Mouse (Mus musculus): ENCODE results near the gene Pth.

Pth gene

DNA sequence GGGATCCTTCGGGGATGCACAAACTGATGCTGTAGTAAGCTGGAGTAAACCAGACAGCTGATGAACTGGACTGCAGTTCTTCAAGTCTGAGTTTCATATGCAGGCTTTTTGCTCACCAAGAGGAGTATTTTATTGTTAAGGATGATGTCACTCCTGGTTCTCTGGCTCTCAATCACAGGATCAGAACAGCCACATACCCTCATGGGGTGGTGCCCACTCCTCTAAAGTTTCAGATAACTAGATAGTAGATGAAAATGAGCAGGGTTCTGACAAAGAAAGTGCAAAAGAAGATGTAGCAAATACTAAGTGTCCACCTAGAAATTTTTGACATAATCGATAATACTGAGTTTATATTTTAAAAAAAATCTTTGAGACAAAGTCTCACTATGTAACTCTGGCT, at the start of gene Pth:
TSS of gene Pth (minus strand) at position 101 of the 400 bp plus-strand sequence.
- DNase-seq (ENCODE audit: low read depth): no peak

DNA sequence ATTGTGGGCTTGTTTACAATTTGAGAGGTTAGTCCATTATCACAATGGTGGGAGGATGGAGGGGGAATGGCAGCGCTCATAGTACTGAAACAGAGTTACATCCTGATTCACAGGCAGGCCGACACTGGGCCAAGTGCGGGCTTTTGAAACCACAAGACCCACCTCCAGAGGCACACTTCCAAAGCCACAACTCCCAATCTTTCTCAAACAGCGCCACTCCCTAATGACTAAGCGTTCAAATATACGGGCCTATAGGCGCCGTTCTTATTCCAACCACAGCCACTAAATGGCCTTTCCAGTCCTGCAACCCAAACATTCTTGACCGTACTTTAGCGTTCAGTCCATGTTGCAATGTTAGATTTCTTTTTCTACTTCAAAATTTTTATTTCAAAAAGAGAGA, 47.9 kb upstream of the Pth start:
- no peak for DNase-seq (ENCODE audit: low read depth)

DNA sequence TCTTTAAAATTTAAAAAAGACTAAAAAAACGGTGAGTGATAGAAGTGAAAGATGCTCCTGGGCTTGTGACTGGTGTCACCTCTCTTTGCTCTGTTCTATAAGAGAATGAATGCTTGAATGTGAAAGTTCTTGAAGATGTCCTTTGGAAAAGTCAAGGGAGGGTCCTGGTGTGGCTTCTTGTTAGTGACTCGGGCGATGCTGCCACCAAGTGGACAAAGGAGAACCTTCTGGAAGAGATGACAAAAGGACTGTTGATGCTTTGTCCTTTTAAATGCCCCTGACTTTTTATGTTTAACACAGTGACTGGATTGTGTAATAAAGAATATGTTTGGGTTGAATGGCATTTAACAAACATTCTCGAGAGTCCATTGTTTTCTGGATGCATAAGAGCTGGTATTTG, 45.9 kb upstream of the Pth start:
- DNase-seq (ENCODE audit: low read depth): peak; percentile 41

DNA sequence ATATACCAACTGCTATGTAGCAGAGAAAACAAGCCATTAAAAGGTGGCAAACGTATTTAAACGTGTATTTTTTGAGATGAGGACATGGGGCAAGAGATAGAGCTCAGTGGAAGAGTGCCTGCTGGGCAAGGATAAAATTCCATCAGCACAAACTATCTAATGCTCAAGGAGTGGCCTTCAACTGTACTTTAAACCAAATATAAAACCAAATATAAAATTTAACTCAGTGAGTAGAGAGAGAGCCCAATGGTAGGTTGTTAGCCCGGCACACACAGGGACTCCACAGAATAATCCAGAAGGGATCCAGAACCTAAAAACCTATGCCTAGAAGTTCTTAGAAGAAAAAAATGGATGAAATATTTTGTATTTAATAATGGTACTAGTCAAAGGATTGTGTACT, 45.1 kb upstream of the Pth start:
- no peak for DNase-seq (ENCODE audit: low read depth)

DNA sequence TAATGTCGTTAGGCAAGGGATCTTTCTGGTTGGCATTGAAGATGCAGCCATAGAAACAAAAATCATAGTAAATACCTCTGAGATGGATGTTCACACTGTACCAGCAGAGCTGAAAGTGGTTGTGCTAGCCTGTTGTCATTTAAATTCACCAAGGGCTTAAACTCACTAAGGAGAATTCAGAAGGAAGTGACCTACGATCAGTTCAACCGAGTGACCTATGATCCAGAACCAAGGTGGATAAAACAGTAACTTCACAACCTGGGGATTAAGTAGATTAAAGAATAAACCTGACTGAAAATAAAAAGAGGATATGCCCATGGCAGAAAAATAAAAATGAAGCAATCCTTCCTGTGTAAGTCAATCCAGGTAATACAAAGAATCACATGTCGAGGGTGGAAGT, 44.5 kb upstream of the Pth start:
- no peak for DNase-seq (ENCODE audit: low read depth)

DNA sequence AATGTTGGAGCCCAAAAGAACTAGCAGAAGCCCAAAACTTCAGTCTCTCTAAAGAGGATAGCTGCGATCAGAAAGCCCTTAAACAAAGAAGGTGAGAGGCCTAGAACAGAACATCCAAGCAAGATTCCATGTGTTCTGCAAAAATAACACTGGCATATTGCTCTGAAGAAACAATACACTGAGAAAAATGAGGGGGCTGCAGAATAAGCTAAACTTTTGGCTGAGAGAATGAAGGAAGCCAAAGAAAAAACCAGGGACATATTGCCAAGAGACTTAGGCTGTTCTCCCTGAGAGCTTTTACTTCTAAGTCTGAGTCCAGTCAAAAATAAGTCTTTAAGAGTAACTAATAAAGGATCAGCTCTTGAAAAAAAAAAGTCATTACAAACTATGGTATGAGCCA, 32.4 kb upstream of the Pth start:
- DNase-seq (ENCODE audit: low read depth): no peak

DNA sequence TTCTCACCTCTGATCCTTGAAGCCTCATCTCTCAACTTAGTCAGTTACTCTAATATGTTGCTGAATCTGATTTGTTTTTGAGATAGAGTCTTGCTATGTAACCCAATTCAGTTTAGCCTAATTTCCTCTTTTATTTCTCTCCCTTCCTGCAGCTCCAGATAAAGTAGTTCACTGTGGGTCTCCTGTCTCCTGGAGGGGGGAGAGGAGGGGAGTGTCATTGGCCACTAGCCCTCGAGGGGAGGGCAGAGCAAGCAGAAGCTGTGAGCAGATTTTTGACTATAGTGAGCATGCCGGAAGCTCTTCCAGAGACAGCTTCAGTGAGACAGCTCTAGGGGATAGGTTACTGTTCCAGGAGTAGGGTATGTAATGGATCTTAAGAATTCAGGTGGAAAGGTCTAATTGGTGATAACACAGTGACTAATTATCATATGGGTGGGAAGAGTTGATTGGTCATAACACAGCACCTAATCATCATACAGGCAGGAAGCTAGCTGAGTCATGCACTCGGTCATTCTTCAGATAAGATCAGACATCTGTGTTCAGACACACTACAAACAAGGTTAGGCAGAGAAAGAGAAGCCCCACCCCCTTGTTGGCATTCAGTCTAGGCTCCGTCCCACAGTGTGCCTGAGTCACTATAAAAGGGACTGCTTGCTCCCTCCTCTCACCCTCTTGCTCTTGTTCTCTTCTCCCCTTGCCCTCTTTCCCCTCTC, 30.9 kb upstream of the Pth start:
- peak; percentile 69 for DNase-seq (ENCODE audit: low read depth)

DNA sequence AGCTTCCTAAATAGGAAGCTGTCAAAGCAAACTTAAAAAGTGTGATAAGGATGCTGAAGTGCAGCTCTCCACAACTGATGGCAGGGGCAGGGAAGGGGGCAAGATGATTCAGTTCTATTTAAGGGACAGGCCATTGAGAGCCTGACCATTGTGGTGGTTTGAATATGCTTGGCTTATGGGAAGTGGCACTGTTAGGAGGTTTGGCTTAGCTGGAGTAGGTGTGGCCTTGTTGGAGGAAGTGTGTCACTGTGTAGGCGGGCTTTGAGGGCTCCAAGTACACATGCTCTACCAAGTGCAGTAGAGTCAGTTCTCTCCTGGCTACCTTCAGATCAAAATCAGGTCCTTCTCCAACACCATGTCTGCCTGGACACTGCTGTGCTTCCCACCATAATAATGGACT, 28.2 kb upstream of the Pth start:
- DNase-seq (ENCODE audit: low read depth): no peak

DNA sequence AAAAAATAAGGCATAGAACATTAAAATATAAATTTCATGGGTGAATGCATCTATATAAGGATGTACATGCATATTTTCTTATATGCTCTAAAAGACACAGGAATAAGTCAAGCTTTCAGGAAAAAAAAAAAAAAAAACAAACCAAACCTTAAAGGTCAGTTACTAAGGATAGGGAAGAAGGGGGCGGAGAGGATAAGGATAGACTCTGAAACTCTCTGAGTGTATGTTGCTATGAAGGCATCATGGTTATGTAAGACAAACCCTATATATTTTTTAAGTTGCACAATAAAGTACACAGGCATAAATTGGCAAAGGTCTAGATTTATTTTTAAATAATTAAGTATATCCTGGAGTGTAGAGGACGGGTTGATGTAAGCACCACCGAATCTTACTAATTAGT, 26.9 kb upstream of the Pth start:
- no peak for DNase-seq (ENCODE audit: low read depth)

DNA sequence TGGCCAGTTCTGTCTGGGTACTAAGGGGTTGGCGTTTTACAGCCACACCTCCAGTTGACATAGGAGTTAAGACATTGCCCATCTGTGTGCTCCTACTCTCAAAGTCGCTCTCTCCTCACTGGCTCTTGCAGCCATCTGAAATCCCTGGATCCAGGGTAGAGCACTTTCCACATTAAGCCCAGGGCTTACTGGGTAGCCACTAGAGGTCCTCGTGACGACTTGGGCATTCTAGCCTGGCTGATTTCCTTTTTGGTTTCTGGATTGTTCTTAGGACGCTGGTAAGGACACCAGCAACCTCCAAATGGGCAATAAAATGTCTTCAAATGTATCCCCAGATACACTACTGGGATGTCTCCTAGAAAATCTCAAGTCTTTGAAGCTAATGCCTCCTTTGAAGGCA, 20.3 kb upstream of the Pth start:
- DNase-seq (ENCODE audit: low read depth): no peak

DNA sequence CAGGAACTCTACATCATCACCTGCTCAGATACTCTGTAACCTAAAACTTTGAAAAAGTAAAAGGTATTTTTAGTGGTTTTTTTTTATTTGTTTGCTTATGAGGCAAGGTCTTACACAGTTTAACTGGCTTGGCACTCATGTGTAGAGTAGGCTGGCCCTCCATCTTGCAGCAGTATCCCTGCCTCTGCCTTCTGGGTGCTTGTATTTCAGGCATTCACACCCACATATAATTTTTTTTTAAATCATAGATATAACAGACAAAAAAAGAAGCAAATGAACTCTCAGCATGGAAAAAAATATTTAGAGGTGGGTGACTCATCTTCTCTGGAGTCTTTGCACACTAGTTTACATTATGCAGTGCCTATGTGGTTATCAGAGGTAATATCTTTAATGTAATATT, 9.7 kb upstream of the Pth start:
- no peak for DNase-seq (ENCODE audit: low read depth)

DNA sequence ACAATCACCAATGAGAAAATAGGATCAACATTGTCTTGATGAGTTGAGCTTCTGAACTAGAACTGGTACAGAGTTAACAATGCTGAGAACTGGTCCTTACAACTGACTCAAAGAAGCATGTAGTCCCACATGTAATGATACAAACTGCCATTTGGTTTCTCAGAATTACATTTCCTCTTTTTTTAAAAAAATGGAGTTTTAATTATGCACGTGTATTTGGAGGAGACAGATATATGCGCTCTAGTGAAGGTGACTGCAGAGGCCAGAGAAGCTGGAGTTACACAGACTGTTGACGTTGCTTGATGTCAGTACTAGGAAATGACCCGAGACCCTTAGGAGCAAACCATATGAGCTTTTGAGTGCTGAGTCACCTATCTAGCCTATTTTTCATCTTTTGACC, 8.3 kb upstream of the Pth start:
- no peak for DNase-seq (ENCODE audit: low read depth)

DNA sequence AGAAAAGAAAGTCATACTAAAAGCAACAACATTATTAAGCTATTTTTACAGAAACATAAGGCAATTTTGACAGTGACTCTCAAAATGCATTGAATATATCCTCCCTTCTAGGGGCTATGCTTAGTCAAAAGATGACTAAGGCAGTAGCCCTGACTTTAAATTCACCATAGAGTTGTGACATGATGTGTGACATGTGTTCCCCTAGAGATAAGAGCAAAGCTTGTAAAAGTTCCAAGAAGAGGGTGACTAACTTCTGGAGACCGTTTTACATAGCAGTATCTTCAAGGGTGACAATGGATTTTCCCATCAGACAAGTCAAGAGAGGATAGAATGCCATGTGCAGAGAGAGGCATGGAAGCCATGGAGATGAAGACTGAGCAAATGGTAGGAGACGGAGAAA, 3.2 kb upstream of the Pth start:
- no peak for DNase-seq (ENCODE audit: low read depth)

DNA sequence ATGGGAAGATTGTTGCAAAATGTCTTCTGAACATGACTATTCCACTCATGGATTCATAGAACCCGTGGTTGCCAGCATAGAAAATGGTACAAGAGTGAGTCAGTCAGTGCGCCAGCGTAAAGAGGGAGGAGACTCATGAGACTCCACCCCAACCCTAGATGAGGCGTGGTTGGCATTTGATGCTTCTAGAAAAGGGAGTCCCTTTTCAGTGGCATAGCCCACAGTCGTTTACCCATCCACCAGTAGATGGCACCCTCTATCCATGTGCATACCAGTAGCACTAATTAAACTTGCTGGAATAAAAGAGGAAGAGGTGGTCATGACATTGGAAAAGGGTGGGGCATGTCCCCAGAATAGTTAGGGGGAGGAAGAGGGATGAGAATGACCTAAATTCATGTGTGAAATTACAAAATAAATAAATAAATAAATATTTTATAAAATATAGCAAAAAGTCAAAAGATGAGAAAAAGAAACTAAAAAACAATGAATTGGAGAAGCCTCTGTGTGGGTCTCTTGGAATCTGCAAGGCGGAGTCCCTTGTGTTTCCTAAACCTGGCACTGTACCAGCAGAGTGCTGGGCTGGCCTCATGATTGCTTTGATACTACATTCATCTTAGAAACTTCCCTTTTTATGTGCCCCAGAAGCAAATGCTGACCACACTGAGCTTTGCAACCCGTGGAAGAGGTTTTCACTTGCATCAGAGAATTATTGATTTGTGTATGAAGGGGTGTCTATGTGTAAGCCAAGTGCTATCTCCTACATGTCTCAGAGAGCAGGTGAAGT, 10.3 kb downstream of the Pth start:
- peak; percentile 91 for DNase-seq (ENCODE audit: low read depth)

DNA sequence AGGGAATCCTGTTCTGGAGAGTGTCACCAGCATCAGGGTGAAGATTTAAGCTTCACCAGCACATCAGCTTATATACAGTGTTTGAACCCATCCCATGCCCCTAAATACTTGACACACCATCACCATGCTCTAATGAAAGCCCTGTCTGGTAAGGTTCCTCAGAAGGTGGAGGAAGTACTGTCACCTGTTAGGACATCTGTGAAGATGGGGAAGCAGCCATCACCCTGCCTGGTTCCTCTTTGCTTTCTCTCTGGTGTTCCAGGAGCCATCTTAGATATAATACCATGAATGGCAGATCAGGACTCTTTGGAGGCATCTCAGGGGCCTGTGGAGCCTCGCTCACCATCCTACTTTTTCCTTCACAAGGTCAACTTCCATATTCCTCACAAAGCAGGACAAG, 15.7 kb downstream of the Pth start:
- DNase-seq (ENCODE audit: low read depth): no peak

DNA sequence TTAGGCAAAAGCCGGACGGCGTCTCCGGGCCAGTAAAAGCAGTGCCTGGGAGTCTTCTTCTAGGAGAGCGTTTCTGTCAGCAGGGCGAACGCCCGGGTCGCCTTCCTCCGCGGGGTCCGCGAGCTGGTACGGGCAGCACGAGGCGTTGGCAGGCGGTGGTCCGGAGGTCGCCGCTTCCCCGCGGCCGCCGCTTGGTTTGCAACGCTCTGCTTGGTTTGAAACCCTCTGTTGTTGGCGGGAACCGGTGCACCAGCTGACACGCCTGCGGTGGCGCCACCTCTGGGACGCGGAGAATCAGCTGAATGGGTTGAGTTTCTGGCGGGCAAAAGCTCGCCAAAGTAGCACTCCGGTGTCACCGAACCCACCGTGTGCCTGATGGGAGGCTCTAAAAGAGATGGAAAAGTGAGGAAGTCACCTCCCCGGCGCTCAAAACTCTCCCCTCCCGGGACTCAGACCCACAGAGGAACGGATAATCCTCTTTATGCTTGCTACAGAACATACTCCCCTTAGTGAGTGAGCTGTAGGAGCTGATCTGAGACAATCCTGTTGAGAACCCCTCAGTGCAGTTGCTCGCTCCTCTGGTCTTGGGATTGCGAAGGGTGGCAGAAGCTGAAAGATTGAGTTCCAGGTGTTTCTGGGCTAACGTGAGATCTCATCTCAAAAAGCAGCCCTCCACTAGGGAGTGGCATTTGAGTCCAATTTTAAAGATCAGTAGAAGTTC, 18.6 kb downstream of the Pth start:
- DNase-seq (ENCODE audit: low read depth): no peak

DNA sequence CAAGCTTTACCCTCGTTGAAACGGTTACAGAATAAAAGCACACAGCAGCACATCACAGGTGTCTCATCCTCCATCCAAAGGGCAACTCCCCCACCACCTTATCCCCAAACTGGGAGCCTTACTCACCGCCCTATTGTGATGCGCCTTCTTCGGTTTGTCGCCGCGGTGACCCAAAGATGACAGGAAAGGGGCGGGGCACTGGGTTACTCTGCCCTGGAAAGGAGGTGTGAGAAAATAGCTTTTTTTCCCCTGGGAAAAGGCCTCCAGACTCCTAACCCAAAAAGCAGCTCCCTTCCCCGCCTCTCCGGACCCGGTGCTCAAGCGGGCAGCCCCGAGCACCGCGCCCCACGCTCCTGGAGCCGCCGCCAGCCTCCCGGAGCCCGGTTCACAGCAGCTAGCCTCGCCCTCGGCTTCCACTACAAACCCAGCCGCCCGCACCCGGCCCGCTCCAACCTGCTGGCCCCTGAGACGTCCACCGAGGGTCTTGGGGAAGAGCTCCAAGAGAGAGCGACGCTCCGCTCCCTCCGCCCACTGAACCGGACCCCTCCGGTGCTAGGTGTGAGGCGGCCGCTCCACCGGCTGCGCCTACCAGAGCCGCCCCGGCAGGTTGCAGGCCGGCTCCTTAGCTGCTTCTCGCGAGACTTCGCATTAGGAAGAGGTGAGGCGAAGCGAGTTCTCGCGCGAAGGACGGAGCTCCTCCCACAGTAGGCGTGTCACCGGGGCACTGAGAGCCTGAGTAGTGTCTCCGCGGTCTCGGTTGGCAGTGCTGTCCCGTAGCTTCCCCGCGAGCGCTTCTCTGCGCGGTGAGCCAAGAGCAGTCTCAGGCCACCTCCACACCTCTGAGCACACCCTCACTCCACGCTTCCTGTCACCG, 19.4 kb downstream of the Pth start, which contains the start of gene Btbd10:
TSS of gene Btbd10 (minus strand) at position 647 of the 874 bp plus-strand sequence.
- DNase-seq (ENCODE audit: low read depth): peak; percentile 97

DNA sequence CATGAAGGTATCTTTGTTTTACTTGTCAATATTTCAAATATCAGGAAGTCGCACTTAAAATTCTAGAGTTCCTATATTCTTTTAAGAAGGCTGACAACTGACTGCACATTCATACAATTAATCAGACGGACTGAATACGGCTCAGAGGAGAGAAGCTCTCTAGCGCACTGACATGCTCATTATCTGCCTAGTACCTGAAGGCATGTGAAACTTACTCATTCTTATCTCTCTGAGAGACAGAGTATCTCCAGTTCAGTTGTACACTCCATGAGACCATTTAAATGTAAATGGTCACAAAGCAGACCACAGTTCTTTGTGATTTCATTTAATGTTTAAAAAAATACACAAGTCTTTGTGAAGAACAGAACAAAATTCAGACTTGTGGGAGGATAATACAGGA, 20.9 kb downstream of the Pth start:
- DNase-seq (ENCODE audit: low read depth): no peak

DNA sequence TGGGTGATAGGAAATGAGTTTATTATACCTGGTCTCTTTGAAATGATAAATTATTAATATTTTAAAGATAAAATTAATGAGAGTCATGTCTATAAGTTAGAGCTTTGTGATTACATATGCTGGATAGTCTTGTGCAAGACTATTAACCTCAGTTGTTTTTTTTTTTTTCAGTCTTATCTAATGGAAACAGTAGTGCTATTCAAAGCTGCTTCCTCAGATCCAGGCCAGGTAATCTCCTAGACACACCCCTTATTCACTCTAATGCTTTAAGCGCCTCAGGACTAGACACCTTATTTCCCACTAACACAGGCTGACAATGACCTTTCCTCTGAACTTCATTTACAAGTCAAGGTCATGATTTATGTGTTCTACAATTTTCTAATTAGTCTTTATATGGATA, 39.3 kb downstream of the Pth start:
- no peak for DNase-seq (ENCODE audit: low read depth)

DNA sequence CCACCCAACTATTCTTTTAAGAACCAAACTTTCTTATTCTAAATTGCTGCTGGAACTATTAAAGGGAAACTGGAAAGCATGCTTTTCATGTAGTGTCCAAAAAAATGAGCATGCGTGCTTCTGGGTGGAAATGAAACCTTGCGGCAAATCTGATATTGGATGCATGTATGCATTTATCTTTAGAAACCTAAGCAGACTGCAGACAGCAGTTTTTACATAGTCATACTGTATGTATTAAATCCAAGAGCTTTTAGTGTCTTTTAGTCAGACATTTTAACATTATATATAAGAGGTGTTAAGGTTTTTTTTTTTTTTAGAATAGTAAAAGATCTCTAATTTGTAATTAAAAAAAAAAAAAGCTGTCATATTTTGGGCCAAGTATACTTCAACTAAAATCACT, 40.7 kb downstream of the Pth start:
- no peak for DNase-seq (ENCODE audit: low read depth)

DNA sequence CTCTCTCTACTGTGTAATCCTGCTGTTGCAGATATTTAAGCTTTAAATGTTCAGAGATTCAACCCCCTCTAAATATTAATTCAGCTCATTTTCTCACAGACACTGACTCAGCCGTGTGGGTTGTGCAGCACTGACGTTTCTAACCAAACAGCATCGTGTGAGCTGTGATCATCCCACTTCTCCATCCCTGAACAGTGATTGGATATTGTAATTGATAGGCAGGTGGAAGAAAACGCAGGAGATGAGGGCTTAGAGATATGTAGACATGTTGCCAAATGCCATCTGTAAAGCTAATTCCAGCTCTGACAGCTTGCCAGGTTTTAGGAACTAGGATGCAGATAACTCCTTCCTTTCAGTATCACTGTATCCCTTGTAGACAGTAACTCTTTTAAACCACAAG, 41.1 kb downstream of the Pth start:
- DNase-seq (ENCODE audit: low read depth): no peak
